Mouse (Mus musculus): ENCODE measurements around the gene Evi2b.

The Evi2b gene

DNA sequence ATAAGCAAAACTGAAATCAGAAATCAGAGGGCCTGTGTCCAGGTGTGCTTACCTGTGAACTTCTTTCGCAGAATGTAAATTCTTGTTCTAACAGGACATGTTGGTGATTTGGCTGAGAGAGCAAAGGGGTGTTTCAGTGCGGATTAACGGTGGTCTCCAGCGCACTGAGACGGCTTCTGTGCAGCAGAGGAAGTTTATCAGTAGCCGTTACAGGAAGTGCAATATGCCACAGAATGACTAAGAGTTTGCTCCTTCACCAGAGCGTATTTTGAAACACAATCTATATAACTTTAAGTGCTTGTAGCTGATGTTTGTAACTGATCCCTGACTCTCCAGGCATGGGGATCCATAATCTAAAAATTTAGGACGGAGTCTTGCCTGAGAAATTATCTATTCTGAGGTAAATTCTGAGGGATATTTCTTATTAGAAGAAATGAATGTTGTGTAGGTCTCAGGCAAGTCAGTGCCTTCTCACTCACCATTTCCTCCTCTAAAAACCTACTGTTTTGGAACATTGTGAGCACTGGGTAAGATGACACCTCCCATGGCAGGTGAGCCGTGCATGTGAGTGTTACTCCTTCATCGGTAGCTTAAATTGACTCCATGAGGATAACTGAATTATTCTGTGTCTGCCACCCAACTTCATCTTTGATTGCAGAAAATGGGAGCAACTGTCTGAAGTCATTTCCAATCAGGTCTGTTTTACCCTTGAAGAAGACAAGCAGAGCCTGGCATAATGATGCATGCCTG, at the start of gene Evi2b:
TSS of gene Evi2b (minus strand) at position 203 of the 750 bp plus-strand sequence.
- DNase-seq: no peak

DNA sequence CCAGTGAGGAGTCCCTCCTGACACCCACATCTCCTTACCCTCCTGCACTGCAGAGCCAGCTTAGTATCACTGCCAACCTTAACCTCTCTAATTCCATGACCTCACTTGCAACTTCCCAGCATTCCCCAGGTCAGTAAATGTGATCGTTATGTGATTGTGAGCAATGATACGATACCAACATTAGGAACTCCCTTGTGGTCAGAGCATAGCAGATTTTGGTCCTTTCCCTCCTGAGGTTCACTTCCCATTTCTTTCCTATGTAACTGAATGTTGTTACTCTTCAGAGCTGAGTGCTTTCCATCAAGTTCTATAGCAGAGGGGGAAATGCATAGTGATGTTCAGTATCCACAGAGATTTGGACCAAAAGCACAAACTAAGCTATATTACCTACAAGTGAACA, 46.8 kb upstream of the Evi2b start:
- no peak for DNase-seq

DNA sequence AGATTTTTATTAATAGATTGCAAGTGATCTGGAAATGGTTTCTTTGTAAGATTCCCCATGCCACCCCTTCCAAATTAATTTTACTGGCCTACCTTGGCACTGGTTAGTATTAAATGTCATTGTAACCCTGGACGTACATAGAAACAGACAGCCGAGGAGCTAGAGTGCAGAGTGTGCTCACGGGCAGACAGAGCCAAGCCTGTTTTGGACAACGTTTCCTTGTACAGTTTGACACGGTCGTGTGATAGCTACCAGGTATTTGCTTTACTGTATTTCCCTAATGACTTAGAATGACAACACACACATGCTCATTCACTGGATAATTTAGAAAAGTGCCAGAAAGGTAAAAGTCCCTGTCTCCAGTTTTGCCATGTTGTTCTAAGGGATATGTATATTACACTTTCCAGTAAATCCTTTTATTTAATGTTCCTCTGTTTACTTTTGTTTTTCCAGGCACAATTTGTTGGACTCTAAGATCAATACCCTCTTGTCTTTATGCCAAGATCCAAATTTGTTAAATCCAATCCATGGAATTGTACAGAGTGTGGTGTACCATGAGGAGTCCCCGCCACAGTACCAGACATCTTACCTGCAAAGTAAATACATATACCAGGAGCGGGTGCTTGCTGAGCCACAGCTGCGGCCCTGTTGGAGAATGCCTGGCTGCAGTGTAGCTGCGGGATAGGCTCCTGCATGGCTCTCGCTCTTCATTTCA, 44.8 kb upstream of the Evi2b start:
- DNase-seq: no peak

DNA sequence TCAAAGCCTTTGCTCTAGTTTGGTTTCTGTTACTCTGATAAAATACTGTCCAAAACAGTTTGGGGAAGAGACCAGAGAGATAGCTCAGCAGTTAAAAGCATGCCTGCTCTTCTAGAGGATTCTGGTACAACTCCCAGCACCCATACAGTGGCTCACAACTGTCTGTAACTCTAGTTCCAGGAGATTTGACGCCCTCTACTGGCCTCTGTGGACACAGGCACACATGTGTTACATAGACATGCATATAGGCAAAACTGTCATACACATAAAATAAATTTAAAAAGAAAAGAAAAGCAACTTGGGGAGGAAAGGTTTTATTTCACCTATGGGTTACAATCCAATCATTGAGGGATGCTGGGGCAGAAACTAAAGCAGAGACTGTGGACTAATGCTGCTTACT, 43.4 kb upstream of the Evi2b start:
- no peak for DNase-seq

DNA sequence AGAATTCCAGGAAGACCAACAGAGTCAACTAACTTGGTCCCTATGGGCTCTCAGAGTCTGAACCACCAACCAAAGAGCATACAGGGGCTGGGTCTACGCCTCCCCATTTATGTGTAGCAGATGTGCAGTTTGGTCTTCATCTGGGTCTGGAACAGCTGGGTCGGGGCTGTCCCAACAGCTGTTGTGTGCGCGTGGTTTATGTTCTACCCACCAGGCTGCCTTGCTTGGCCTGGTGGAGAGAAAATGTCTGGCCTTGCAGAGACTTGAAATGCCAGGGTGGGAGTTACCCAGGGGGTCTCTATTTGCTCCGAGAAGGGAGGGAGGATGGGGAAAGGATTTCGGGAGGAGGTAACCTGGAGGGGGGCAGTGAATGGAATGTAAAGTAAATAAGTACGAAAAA, 39.9 kb upstream of the Evi2b start:
- DNase-seq: no peak

DNA sequence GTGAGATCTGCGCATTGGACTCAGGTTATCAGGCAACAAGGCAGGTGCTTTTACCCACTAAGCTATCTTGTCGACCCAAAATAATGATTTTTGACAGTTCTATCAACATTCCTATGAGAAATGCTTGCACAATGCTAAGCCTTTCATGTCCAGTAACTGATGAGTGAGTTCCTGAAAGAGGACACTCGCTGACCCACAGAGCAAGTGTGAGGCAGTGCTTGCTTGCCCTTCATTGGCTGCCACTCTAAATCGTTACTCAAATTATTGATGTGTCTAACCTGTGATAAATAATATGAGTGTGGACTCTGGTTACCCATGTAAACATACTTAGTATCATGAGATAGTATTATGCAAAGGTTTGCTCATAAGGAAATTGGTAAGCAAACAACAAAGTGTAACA, 37.0 kb upstream of the Evi2b start:
- DNase-seq: no peak

DNA sequence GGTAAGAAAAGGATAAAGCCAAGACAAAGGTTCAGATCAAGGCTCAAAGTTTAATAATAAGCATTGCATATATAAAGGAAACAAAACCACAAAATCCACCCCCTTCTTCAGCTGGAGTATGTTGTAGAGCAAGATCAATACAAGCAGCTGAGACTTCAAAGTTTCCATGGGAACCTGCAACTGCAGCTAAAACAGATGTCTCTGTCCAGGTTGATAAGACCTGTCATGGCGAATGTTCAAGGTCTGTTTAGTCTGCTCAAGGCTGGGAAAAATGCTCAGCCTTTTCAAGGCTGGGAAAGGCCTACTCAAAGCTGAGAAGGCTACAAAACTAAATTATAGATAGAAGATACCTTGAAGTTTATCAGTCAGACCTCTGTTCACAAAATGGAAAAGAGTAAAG, 29.1 kb upstream of the Evi2b start:
- no peak for DNase-seq

DNA sequence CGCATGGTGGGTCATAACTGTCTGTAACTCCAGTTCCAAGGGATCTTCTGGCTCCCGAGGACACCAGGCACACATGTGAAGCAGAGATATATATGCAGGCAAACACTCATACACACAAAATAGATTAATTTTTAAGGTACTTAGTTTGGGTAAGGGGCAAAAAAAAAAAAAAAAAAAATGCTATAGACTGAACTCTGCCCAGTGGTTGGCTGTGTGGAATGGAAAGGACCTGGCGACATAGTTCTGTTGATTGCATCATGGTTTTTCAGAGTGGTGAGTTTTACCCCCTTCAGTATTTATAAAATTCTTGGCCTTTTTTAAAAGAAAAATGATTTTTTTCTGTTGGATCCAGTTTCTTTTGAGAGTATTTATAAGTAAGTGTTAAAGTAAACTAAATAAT, 12.7 kb upstream of the Evi2b start:
- no peak for DNase-seq

DNA sequence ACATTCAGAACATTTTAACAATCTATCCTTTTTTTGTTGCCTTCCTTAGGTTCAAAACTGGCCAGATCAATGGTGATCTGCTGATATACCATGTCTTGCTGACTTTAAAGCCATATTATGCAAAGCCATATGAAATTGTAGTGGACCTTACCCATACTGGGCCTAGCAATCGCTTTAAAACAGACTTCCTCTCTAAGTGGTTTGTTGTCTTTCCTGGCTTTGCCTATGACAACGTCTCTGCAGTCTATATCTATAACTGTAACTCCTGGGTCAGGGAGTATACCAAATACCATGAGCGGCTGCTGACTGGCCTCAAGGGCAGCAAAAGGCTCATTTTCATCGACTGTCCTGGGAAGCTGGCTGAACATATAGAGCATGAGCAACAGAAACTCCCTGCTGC, 12.0 kb upstream of the Evi2b start:
- DNase-seq: no peak

DNA sequence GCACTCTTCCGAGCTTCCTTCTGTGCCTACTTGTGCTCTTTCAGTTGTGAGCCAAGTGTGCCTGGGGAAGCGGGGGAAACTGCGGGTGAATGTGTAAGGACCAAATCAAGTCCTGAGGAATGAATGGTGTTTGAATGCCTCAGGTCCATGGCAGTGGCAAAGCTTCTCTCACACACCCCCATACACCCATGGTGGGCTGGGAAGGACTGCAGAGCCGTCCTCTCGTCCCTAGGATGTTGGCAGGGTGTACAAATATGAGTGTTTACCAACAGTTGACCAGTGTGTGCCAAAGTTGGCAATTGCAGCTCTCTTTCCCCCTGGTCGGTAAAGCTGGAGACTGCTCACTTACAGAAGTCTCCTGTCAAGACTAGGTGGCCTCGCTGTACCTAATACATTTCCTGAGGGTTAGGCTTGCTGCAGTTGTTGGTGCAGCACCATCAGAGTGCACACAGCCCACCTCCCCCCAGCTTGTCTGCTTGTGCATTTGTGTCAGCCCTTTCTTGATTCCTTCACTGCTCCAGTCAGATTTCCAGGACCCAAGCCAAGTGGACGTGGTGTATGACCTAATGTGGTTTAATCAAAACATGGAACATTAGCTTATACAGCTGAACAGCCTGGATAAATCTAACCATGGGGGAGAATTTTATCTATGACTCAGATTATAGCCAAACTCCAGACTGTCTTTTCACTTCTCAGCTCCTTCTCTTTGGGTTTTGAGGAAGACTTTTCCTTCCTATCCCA, 10.6 kb upstream of the Evi2b start:
- peak; percentile 66 to 69 for DNase-seq

DNA sequence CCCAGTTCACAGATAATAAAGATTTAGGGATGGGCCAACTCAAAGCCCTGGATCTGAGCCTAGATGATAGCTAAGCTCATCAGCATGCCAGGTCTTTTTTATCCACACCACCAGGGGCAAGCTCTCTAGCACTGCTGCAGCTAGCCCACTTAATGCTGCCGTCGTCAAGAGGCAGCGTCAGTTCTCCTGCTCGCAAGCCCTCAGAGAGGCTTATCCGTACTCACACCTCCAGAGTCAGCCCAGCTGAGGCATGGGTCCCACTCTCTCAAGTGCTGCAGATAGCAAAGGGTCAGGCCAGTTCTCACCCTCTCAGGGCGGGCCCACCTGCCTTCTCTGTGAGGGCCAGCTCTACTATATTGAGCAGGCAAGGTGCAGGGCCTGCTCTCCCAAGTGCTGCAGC, 9.7 kb upstream of the Evi2b start:
- DNase-seq: no peak

DNA sequence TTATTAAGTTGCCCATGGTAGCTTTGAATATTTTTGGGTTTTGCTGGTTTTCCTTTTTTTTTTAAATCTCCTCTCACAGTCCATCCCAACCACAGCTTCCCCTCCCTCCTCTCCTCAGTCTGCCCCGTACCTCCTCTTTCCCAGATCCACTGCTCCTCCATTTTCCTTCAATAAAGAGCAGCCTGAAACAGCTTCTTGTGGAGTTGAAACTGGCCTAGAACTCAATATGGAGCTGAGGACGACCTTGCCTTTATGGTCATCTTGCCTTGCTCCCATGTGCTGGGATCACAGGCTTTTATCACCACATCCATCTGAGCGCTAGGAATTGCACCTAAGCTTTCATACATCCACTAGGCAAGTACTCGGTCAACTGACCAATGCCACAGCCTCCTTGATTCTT, 7.9 kb upstream of the Evi2b start:
- DNase-seq: no peak

DNA sequence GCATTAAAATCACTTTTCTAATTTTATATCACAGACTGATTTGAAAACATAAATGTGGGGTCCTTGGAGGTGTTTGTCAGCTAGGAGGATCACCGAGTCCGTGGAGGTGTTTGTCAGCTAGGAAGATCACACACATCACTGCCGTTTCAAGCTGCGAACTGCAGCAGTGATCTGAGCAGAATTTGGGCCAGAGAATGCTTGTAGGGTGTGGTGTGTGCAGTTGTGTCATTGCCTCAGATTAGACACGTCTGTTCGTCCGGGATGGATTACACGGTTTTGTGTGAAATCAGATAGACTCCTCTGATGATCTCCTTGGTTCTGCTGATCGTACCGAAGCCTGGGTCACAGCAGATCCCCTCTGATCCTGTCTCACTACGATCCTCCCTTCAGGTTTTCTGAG, 7.2 kb upstream of the Evi2b start:
- no peak for DNase-seq

DNA sequence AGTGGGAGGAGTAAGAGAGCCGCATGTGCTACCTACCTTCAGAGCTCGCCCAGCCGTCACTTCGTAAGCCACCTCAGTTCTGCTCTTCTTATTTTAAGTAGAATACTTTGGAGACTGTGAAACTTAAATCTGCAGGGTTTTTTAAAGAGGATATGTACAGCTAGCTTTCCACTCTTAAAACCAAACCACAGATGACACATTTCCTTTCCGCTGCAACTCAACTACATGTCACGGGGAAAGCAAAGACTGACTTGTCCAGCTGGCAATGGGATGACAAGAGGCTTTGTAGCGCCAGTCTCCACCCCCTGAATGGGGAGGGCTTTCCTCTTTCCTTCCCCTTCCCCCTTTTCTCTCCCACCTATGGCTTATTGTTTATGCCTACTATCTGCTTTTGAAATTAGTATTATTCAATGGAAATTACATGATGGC, 6.8 kb upstream of the Evi2b start, which contains the start of the genes Evi2 and Evi2a:
TSS of gene Evi2 (minus strand) at position 257 of the 429 bp plus-strand sequence.
TSS of gene Evi2a (minus strand) at position 277 of the 429 bp plus-strand sequence.
- DNase-seq: peak; percentile 25 to 44

DNA sequence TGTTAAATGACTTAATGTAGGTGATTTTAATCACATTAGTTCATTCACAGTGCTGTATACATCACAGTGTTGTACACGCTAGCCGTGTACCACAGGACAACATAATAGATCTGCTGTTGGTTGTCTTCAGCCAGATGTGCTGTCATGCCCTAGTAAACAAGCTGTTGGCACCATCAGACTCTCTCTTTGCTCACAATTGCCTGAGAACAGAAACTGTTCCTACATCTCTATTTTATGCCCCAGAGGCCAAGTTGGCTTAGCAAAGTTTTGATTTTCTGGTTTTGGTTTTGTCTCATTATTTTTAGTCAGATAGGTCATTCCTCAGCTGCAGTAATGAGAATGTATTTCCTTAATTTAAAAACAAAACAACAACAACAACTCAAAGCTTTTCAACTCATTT, 6.2 kb upstream of the Evi2b start:
- no peak for DNase-seq

DNA sequence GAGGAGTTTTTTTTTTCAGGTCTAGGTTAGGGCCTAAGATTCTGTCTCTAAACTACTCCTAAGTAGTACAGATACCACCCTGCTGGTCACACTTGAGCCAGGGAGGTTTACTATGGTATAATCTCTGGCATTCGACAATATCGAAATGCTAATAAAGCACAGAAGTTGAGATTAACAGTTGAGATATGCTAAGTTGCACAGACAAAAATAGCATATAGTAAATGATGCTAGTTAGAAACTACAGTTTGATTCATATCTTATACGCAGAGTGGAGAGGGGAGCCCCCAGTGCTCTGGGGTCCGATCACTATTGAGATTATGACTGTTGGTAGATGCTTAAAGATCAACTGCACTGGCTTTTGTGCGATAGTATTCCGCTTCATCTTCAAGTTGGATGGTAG, 5.7 kb upstream of the Evi2b start:
- no peak for DNase-seq

DNA sequence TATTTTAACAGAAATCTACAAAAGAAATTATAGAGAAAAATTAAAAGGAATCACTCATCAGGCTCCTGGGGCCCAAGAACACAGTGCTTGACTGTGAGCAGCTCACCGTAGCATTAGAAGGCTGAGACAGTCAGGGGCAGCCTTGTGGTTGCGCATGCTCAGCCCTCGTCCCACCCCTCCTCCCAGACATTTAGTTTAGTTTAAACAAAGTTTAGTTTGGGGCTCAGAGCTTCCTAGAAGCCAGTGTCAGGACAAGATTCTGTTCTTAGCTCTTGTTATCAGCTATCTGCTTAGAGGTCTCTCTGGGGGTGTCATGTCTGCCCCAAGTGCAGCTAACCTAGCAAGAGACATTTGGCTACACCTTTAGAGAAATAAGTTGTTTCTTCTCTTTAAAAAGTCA, 5.0 kb upstream of the Evi2b start:
- no peak for DNase-seq

DNA sequence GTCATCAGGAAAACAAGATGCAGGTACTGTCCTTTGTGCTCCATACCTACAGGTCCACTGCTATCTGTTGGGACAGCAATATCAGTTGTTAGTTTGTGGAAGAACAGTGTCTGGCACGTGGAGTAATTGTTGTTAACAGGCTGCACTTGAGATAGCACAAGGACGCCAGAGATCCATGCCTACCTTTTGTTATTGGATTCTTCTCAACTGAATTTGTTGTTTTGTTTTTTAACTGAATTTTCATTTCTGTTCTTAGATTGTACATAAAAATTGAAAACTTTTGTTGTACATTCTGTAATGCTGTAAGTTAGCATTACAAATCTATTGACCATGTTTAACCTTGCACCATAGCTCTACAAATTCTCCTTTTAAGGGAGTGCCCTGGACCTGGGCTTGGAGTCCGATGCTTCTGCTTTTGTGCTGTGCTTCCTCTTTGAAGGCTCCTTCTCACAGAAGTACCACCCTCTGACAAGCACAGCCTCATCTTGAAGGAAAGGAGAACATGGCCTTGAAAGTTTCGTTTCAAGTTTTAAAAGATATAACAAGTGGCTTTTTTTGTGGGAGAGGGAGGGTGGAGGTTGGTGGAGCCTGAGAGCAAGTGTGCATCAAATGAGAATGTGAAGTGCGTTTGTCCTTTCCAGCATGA, 4.3 kb upstream of the Evi2b start:
- peak; percentile 27 to 36 for DNase-seq

DNA sequence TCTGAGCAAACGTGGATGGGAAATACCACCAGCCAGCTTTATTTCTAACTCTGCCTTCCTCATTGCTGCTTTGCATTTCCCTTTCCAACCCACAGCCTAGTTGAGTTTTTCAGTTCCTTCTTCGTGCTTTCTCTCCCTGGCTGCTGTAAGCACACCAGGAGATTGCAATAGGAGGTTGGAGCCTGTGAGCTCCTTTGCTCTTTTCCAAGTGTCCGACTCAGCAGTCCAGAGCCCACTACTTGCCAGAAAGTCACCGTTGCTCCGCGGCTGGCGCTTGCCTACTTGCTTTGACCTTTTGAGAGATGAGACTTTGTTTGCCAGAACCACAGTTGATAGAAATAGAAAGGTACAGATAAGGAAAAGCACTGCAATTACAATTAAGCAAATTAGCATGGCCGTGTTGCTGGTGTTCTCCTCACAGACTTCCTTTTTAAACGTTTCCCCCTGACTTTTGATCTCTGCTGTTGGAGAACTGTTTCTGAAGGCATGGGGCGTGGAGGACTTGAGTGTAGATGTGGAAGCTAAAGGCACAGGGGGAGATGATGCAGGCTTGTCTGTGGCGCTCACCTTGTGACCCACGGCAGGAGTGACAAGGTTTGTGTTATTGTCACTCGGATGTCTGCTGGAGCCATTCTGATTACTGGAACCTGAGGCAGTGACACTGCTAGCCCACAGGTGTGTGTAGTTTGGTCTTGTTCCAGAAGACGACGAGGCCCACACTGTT, 3.6 kb upstream of the Evi2b start:
- peak; percentile 23 to 36 for DNase-seq

DNA sequence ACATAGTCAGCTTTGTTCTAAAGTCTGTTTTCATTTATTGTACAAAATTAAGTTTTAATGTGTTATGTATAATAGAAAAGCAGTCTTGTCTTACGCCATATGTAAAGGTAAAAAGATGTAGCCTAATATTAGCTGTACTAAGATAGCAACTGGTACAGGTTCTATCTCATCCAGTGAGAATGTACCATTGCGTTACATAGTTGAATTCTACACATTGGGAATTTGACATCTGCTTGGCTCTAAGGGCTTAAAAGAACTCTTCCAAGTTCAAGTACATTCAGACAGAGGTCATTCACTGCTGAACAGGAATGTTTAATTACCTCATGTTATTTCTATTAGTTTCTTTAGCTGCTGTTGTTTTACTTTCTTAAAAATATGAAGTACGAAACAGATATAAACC, 3.0 kb upstream of the Evi2b start:
- DNase-seq: no peak

DNA sequence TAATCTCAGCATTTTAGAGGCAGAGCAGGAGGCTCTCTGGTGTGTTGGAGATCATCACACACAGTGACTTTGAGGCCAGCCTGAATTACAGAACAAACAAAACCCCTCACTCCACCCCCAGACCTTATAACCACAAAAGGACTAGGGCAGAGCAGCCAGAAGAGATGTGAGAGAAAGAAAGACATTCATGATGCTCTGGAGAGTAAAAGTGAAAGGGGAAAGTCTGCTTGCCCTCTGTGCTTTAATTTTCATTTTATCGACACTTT, 681 bp upstream of the Evi2b start:
- no peak for DNase-seq

DNA sequence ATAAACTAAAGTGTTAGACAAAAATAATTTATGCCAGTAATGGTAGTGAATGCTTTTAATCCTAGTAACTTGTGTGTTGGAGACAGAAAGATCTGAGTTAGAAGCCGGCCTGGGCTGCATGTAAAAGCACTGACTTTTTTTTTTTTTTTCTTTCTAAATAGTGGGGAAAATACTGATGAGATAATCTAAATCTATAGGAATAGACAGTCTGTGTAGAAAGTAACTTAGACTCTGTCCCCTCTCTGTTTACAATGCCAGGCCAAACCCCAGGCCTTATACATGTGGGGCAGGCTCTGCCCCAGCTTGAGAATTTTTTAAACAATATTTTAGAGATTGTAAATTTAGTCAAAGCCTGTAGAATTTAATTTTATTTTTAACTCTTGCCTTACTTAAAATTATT, 618 bp downstream of the Evi2b start:
- DNase-seq: no peak

DNA sequence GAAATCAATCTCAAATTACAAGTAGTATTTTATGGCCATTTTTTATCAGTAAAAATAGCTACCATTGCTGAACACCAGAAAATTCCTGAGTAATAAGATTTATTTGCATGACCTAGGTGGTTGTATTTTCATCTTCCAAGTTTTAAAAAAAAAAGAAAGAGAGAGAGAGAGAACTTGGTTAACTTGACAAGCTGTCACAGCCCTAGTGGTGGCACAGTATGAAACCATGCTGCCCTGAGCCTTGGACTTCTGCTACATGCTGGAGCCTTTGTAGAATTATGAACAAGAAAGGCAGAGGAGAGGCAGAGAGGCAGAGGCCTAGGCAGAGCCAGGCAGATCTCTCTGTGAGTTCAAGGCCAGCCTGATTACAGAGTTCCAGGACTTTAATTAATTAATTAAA, 1.6 kb downstream of the Evi2b start:
- DNase-seq: no peak

All from lung, postnatal 4 days (tissue).